Mouse (Mus musculus) cerebellum, adult 2 months (tissue): ENCODE data around the gene Anks1b.

Source experiments
- CTCF ChIP-seq: fragments of 200-500 bp; IDR thresholded peaks from 2 replicates; pipeline ENCODE4 v1.5.1; 2011; ENCODE audit warnings: low read depth, mild to moderate bottlenecking, control low read depth, low read length, moderate library complexity, borderline replicate concordance; ENCODE audit not compliant: insufficient read depth
- POLR2A ChIP-seq: fragments of 200-500 bp; IDR thresholded peaks from 2 replicates; pipeline ENCODE4 v1.6.1; 2011; ENCODE audit warnings: low read length, control low read depth, borderline replicate concordance; ENCODE audit not compliant: insufficient read depth

- no peak for TF ChIP-seq CTCF
- no peak for TF ChIP-seq POLR2A
These were observed 567.7 kb downstream of the Anks1b start for GRCm38 (mm10) chr10:90441036-90441435.
